Mouse (Mus musculus) CH12.LX (cell line): Measurements from ENCODE around the gene Kif17.

ENCODE experiments used
- CTCF ChIP-seq, 2 experiments: IDR thresholded peaks in 1 of 2; conservative IDR thresholded peaks in 1 of 2; 2 replicates each; pipeline ENCODE4 v1.5.1; 2011 to 2012; ENCODE audit warnings: low read depth in 2 of 2, low read length in 2 of 2, improper control_type of control experiment in 1 of 2, inconsistent platforms in 1 of 2, mild to moderate bottlenecking in 1 of 2, moderate library complexity in 1 of 2
- EP300 ChIP-seq: IDR thresholded peaks from 2 replicates; pipeline ENCODE4 v1.6.1; 2011; ENCODE audit warnings: low read length, improper control_type of control experiment
- UBTF ChIP-seq: IDR thresholded peaks from 2 replicates; pipeline ENCODE4 v1.6.1; 2012; ENCODE audit warnings: low read depth, mild to moderate bottlenecking, inconsistent platforms, low read length, improper control_type of control experiment, moderate library complexity
- ZNF384 ChIP-seq: IDR thresholded peaks from 2 replicates; pipeline ENCODE4 v1.6.1; 2012; ENCODE audit warnings: low read depth, low read length, improper control_type of control experiment, inconsistent platforms

DNA sequence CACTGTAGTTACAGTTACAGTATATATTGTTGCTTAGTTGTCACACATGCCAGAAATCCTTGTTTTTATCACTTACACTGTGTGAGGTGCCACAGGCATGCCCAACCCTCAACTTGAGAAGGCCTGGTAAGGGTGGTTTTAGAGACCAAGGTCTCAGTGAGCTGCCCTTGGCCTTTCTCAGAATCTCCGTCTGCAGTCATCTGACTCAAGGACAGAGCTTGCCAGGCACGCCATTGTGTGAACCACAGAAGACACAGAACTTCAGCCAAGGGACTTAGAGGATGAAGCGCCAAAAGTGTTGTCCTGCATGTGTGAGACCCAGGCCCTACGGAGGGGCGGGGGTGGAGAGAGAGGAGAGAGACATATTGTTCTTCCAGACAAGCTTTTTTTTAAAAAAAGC, 40.1 kb upstream of the Kif17 start:
- TF ChIP-seq EP300 (no peak), CTCF (conservative IDR thresholded peaks at IDR 0.05 in 1 of 2, IDR thresholded peaks at IDR 0.05 in 1 of 2; ENCODE audit: low read depth in 2 of 2, low read length in 2 of 2) (no peak), ZNF384 (no peak), UBTF (no peak)
